In the genomic region with DNA sequence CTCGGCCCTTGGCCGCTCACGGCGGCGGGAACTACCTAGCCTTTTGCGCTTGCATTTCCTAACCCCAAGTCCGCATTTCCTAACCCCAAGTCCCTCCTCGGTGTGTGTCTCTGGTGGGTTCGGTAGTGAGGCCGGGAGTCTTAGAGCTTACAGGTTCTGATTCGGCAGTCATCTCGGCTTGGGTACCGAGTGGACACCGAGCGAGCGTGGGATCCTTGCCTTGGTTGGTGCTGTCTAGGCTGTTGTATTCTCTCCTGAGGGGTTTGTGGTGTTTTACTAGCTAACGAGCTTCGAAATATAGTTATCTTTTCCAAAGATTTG, we compare ENCODE assay signal across 8 mouse cellular contexts. TPM values are rescaled to one million over a fixed set of nuclear protein-coding genes. Genes with fewer than 3 reads are reported as not detected.
A peak's percentile ranks its signal among the peaks of the same experiment; 100 is the strongest.
DNase-seq lines count a peak whose midpoint lies in the region; ATAC-seq and TF ChIP-seq lines count a peak whose summit lies in the region.

No protein-coding gene starts in this region.

- no peaks in the 10 kb centered on the region for H3K9me3 ChIP-seq in kidney, embryonic 15.5 days (replicated peaks)
- no peaks in the 10 kb centered on the region for H3K9me3 ChIP-seq in midbrain, postnatal 0 days (ENCODE audit: low read length)

- no peak for DNase-seq in kidney, postnatal 25 days
- DNase-seq in induced T-regulatory cell, adult 2 months (ENCODE audit: low read depth), result peak; percentile 54
- no peak for DNase-seq in midbrain, postnatal 0 days (ENCODE audit: low spot score)
- DNase-seq in adrenal gland, adult 2 months, result no peak
- no peak for DNase-seq in layer of hippocampus, postnatal 10 days (ENCODE audit: low spot score in 2 of 2)
- no peak for DNase-seq in gastrocnemius, postnatal 14 days

- intact Hi-C loops in gastrocnemius, postnatal 14 days (cut with DNase I; ENCODE audit: low total_unique reads), result loop anchor here (5.0 to 10.0 kb wide), 2 partner anchors 53 to 115 kb away; no protein-coding TSS in a partner anchor

- ATAC-seq in kidney, embryonic 15.5 days (replicated peaks; ENCODE audit: low FRiP score), result no peak
- ATAC-seq in midbrain, postnatal 0 days (ENCODE audit: low FRiP score), result no peak

- peaks cover 32% of the 10 kb centered on the region for H3K4me1 ChIP-seq in kidney, embryonic 15.5 days
- H3K4me1 ChIP-seq in cortical plate, adult 2 months (ENCODE audit: control insufficient read depth, insufficient read depth, low read length), result peaks cover 1% of the 10 kb centered on the region; the same call in 1 of the 2 replicates
- H3K4me1 ChIP-seq in midbrain, postnatal 0 days (ENCODE audit: insufficient read depth, low read length), result peaks cover 20% of the 10 kb centered on the region

- H3K4me2 ChIP-seq in kidney, embryonic 15.5 days, result peak overlapping the region; percentile 81
- peak overlapping the region; percentile 93 for H3K4me2 ChIP-seq in midbrain, postnatal 0 days (ENCODE audit: low read depth, low read length, poor library complexity, severe bottlenecking)

- H3K9ac ChIP-seq in kidney, embryonic 15.5 days, result peak overlapping the region; percentile 71
- peak overlapping the region; percentile 83 for H3K9ac ChIP-seq in midbrain, postnatal 0 days (replicated peaks; ENCODE audit: low read length, poor library complexity, severe bottlenecking)

- H3K27ac ChIP-seq in kidney, embryonic 15.5 days, result no peak overlapping the region
- H3K27ac ChIP-seq in cortical plate, adult 2 months (ENCODE audit: insufficient read depth, low read length), result no peak overlapping the region
- H3K27ac ChIP-seq in midbrain, postnatal 0 days (ENCODE audit: low read depth, low read length), result peak overlapping the region; percentile 62; the same call in 1 of the 2 replicates

- no peak for TF ChIP-seq CTCF in cortical plate, adult 2 months (IDR thresholded peaks at IDR 0.05; ENCODE audit: extremely low read depth, insufficient read depth, low read length)
- no peak for TF ChIP-seq CTCF in midbrain, postnatal 0 days (IDR thresholded peaks at IDR 0.05)

- no peak for TF ChIP-seq POLR2A in cortical plate, adult 2 months (IDR thresholded peaks at IDR 0.05; ENCODE audit: extremely low read depth, insufficient read depth, low read length)

- peak overlapping the region; percentile 74 for H3K4me3 ChIP-seq in kidney, embryonic 15.5 days (replicated peaks)
- H3K4me3 ChIP-seq in cortical plate, adult 2 months (ENCODE audit: insufficient read depth, low read length), result peak overlapping the region; percentile 62
- H3K4me3 ChIP-seq in midbrain, postnatal 0 days (ENCODE audit: low read depth, low read length), result peak overlapping the region; percentile 91

- 4% methylated on average over 18 of the region's 18 CpGs for WGBS in kidney, embryonic 15.5 days
- WGBS in midbrain, postnatal 0 days, result 5% methylated on average over 18 of the region's 18 CpGs

- H3K27me3 ChIP-seq in kidney, embryonic 15.5 days, result no peaks in the 10 kb centered on the region
- no peaks in the 10 kb centered on the region for H3K27me3 ChIP-seq in midbrain, postnatal 0 days (ENCODE audit: insufficient read depth, low read length)

- no peaks in the 10 kb centered on the region for H3K36me3 ChIP-seq in kidney, embryonic 15.5 days
- H3K36me3 ChIP-seq in midbrain, postnatal 0 days (ENCODE audit: insufficient read depth, low read length), result no peaks in the 10 kb centered on the region

RNA-seq across cellular contexts. Expression of a gene that starts 1.0 kb away (rescaled TPM):
- 47.6 and 49.0 TPM in 2 replicates for polyA plus RNA-seq in kidney, embryonic 15.5 days (2015; fragmentation: Nextera tagmentation; extraction: Ambion mirVana)
- 24.3 and 25.3 TPM in 2 replicates for polyA plus RNA-seq in cortical plate, adult 2 months (2012; rRNA removed)
- total RNA-seq in midbrain, postnatal 0 days (2014; rRNA removed), result 51.3 and 80.9 TPM in 2 replicates
- 65.4 and 66.4 TPM in 2 replicates for polyA plus RNA-seq in midbrain, postnatal 0 days (2015; fragmentation: Nextera tagmentation; extraction: Ambion mirVana)
- 10 to 100 TPM; 46.9 to 64.0 TPM for total RNA-seq in adrenal gland, adult 2 months (2021)
- 11.1 and 11.4 TPM in 2 replicates for polyA plus RNA-seq in adrenal gland, adult 2 months (2012; rRNA removed)
- total RNA-seq in layer of hippocampus, postnatal 10 days (2021), result 10 to 100 TPM; 66.7 to 67.9 TPM
- total RNA-seq in gastrocnemius, postnatal 14 days (2021), result 10 to 100 TPM; 30.4 to 32.4 TPM
